Mouse (Mus musculus): ENCODE results near the gene Trim52. TPM values are rescaled to one million over a fixed set of nuclear protein-coding genes. Genes with fewer than 3 reads are reported as not detected.

Trim52 gene
- total and polyA plus RNA-seq, 3 experiments, result not detected

GRCm38 (mm10) chr14:106176879-106177278 lies 70.9 kb downstream of the Trim52 start:
- no peak overlapping the region for H3K27ac ChIP-seq (ENCODE audit: insufficient read depth, low read depth)
- DNase-seq (ENCODE audit: extremely low read depth), result no peak
- H3K36me3 ChIP-seq (replicated peaks in 1 of 2; ENCODE audit: control insufficient read depth in 1 of 2, insufficient read depth in 1 of 2, low read length in 1 of 2), result no peaks in the 10 kb centered on the region
- dilution Hi-C loops (cut with MboI; ENCODE audit: extremely low pct_ligation_motif_present, extremely low pct_unique_long_range_greater_than_20kb, low sequenced_read_pairs) (no loop called here), in situ Hi-C loops (cut with MboI; ENCODE audit: low pct_ligation_motif_present, low pct_unique_long_range_greater_than_20kb, low sequenced_read_pairs) (no loop called here)
- H3K9ac ChIP-seq (ENCODE audit: insufficient read depth, low read depth), result no peak overlapping the region
- H3K4me3 ChIP-seq (replicated peaks in 1 of 3; ENCODE audit: low read depth in 2 of 3, low read length in 2 of 3, poor library complexity in 1 of 3), result no peak overlapping the region
- H3K27me3 ChIP-seq (replicated peaks), result no peaks in the 10 kb centered on the region
- no peak overlapping the region for H3K4me2 ChIP-seq (ENCODE audit: insufficient read depth, low read depth, poor library complexity, severe bottlenecking)
- no peaks in the 10 kb centered on the region for H3K4me1 ChIP-seq (ENCODE audit: control insufficient read depth in 1 of 2, insufficient read depth in 2 of 2)
- peaks cover 13% of the 10 kb centered on the region for H3K9me3 ChIP-seq (replicated peaks; ENCODE audit: low read length)
- TF ChIP-seq ZMIZ1 (IDR thresholded peaks at IDR 0.05; ENCODE audit: low read depth, low read length) (no peak), SMC3 (IDR thresholded peaks at IDR 0.05; ENCODE audit: low read depth, low read length) (no peak), JUN (IDR thresholded peaks at IDR 0.05; ENCODE audit: insufficient read depth, low read depth, low read length) (no peak), NELFE (IDR thresholded peaks at IDR 0.05; ENCODE audit: low read depth, low read length) (no peak), MXI1 (IDR thresholded peaks at IDR 0.05; ENCODE audit: low read depth, low read length) (no peak), CHD1 (IDR thresholded peaks at IDR 0.05; ENCODE audit: low read depth, low read length) (no peak), MAX (IDR thresholded peaks at IDR 0.05; ENCODE audit: low read length) (no peak), RAD21 (IDR thresholded peaks at IDR 0.05; ENCODE audit: low read depth, low read length) (no peak), BHLHE40 (IDR thresholded peaks at IDR 0.05; ENCODE audit: low read depth, low read length) (no peak), CTCF (conservative IDR thresholded peaks at IDR 0.05 in 1 of 2, IDR thresholded peaks at IDR 0.05 in 1 of 2; ENCODE audit: low read depth in 2 of 2, low read length in 2 of 2) (no peak), CHD2 (IDR thresholded peaks at IDR 0.05; ENCODE audit: low read length) (no peak), ZNF384 (IDR thresholded peaks at IDR 0.05; ENCODE audit: low read depth, low read length) (no peak), UBTF (IDR thresholded peaks at IDR 0.05; ENCODE audit: low read depth, low read length) (no peak), JUND (conservative IDR thresholded peaks at IDR 0.05; ENCODE audit: low read depth, low read length) (no peak), IRF4 (IDR thresholded peaks at IDR 0.05; ENCODE audit: low read depth, low read length) (no peak)
- no peaks in the 10 kb centered on the region for H3K79me2 ChIP-seq (replicated peaks; ENCODE audit: control insufficient read depth, extremely low read depth, insufficient read depth, poor library complexity, severe bottlenecking)

GRCm38 (mm10) chr14:106178245-106178644 lies 72.2 kb downstream of the Trim52 start:
- H3K9ac ChIP-seq (ENCODE audit: insufficient read depth, low read depth), result no peak overlapping the region
- no peaks in the 10 kb centered on the region for H3K4me1 ChIP-seq (ENCODE audit: control insufficient read depth in 1 of 2, insufficient read depth in 2 of 2)
- TF ChIP-seq TBP (conservative IDR thresholded peaks at IDR 0.05; ENCODE audit: low read depth, low read length) (no peak), SMC3 (IDR thresholded peaks at IDR 0.05; ENCODE audit: low read depth, low read length) (no peak), MAFK (IDR thresholded peaks at IDR 0.05; ENCODE audit: insufficient replicate concordance, low read length) (no peak)
- H3K36me3 ChIP-seq (replicated peaks in 1 of 2; ENCODE audit: control insufficient read depth in 1 of 2, insufficient read depth in 1 of 2, low read length in 1 of 2), result no peaks in the 10 kb centered on the region
- dilution Hi-C loops (cut with MboI; ENCODE audit: extremely low pct_ligation_motif_present, extremely low pct_unique_long_range_greater_than_20kb, low sequenced_read_pairs) (no loop called here), in situ Hi-C loops (cut with MboI; ENCODE audit: low pct_ligation_motif_present, low pct_unique_long_range_greater_than_20kb, low sequenced_read_pairs) (no loop called here)
- no peak overlapping the region for H3K27ac ChIP-seq (ENCODE audit: insufficient read depth, low read depth)
- H3K27me3 ChIP-seq (replicated peaks), result no peaks in the 10 kb centered on the region
- H3K4me3 ChIP-seq (replicated peaks in 1 of 3; ENCODE audit: low read depth in 2 of 3, low read length in 2 of 3, poor library complexity in 1 of 3), result no peak overlapping the region
- H3K9me3 ChIP-seq (replicated peaks; ENCODE audit: low read length), result peaks cover 13% of the 10 kb centered on the region
- DNase-seq (ENCODE audit: extremely low read depth), result no peak
- no peak overlapping the region for H3K4me2 ChIP-seq (ENCODE audit: insufficient read depth, low read depth, poor library complexity, severe bottlenecking)
- no peaks in the 10 kb centered on the region for H3K79me2 ChIP-seq (replicated peaks; ENCODE audit: control insufficient read depth, extremely low read depth, insufficient read depth, poor library complexity, severe bottlenecking)
